Mouse (Mus musculus) testis, adult 2 months (tissue): Measurements from ENCODE around the gene Plagl1. TPM values are rescaled to one million over a fixed set of nuclear protein-coding genes. Genes with fewer than 3 reads are reported as not detected.

Experiments
- H3K27ac ChIP-seq: fragments of 200-500 bp; 2 replicates; pipeline ENCODE4 v1.5.1; 2012; ENCODE audit warnings: low read depth, low read length; ENCODE audit not compliant: control insufficient read depth, insufficient read depth
- H3K27me3 ChIP-seq: fragments of 200-500 bp; 2 replicates; pipeline ENCODE4 v1.6.1; 2012; ENCODE audit warnings: mild to moderate bottlenecking, low read length, moderate library complexity; ENCODE audit not compliant: control insufficient read depth, insufficient read depth
- H3K36me3 ChIP-seq: fragments of 200-500 bp; 2 replicates; pipeline ENCODE4 v1.6.1; 2012; ENCODE audit warnings: mild to moderate bottlenecking, low read length; ENCODE audit not compliant: control insufficient read depth, insufficient read depth
- H3K4me1 ChIP-seq: fragments of 200-500 bp; 2 replicates; pipeline ENCODE4 v1.6.1; 2012; ENCODE audit warnings: low read length; ENCODE audit not compliant: control insufficient read depth, insufficient read depth
- H3K4me3 ChIP-seq: fragments of 200-500 bp; 2 replicates; pipeline ENCODE4 v1.5.1; 2012; ENCODE audit warnings: low read depth, mild to moderate bottlenecking, low read length, moderate library complexity, mixed read lengths; ENCODE audit not compliant: control insufficient read depth
- CTCF ChIP-seq: fragments of 200-500 bp; IDR thresholded peaks from 2 replicates; pipeline ENCODE4 v1.5.1; 2012; ENCODE audit warnings: low read depth, mild to moderate bottlenecking, inconsistent platforms, low read length, moderate library complexity; ENCODE audit not compliant: control insufficient read depth, insufficient read depth, insufficient replicate concordance
- POLR2A ChIP-seq: fragments of 200-500 bp; IDR thresholded peaks from 2 replicates; pipeline ENCODE4 v1.6.1; 2012; ENCODE audit warnings: low read depth, mild to moderate bottlenecking, inconsistent platforms, low read length, moderate library complexity; ENCODE audit not compliant: control insufficient read depth
- polyA plus RNA-seq: library from polyadenylated mRNA; depleted of rRNA; stranded (reverse); fragments of >200 nt; gene quantifications from 2 replicates; pipeline ENCODE4 v1.2.3, GENCODE M21; 2012

The Plagl1 gene
- polyA plus RNA-seq, 1 experiment: 4.2 TPM

GRCm38 (mm10) chr10:13135276-13135675 is 75.0 kb downstream of the Plagl1 start:
- no peak for TF ChIP-seq POLR2A
- no peak for TF ChIP-seq CTCF
- no peak overlapping the region for H3K4me3 ChIP-seq

GRCm38 (mm10) chr10:13135751-13136150 is 75.4 kb downstream of the Plagl1 start:
- no peaks in the 10 kb centered on the region for H3K4me1 ChIP-seq
- H3K4me3 ChIP-seq: no peak overlapping the region
- TF ChIP-seq POLR2A: no peak
- no peak for TF ChIP-seq CTCF
- no peak overlapping the region for H3K27ac ChIP-seq
- H3K27me3 ChIP-seq: no peaks in the 10 kb centered on the region
- H3K36me3 ChIP-seq: no peaks in the 10 kb centered on the region

More at GRCm38 (mm10) chr10:13135276-13135675, 75.0 kb downstream of the Plagl1 start:
- no peaks in the 10 kb centered on the region for H3K27me3 ChIP-seq
- no peaks in the 10 kb centered on the region for H3K4me1 ChIP-seq
- H3K27ac ChIP-seq: no peak overlapping the region
- H3K36me3 ChIP-seq: no peaks in the 10 kb centered on the region

DNA sequence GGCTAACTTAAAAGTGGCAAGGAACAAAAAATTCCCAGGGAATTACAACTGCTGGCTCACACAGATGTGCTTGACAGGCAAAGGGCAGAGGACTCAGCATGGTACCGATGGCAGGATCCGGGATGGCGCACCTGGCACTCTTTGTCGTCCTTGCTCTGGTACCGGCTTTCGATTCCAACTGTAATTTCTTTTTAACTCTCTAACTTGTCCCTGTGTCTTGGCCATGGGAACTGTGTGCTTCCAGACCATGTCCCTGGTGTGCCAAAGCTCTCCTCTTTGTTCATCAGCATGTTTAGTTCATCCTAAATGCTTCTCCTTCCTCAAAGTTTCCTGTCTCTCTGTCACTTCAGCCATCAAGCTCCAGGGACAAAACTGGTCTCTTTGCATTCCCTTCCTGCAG is 77.6 kb downstream of the Plagl1 start:
- Histone ChIP-seq H3K36me3 (no peaks in the 10 kb centered on the region), H3K4me1 (no peaks in the 10 kb centered on the region), H3K27ac (no peak overlapping the region), H3K27me3 (no peaks in the 10 kb centered on the region), H3K4me3 (no peak overlapping the region)
- TF ChIP-seq POLR2A (no peak), CTCF (no peak)

DNA sequence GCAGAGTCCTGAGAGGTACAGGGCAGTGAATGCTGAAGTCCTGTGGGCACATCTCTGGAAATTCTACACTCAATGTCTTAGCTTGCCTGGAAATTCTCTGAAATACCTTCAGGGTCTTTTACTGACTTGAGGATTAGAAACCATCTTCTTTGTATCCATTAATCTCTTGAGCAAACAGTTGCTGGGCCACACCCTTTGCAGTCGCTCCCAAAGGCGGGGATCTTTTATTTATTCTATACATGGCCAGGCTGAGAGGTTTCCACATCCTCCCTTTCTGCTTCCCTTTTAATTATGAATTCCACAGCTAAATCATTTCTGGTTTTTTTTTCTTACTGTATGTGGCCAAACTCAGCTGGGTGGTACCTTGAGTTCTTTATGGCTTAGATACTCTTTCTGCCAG is 80.1 kb downstream of the Plagl1 start:
- no peaks in the 10 kb centered on the region for H3K27me3 ChIP-seq
- TF ChIP-seq POLR2A (no peak), CTCF (no peak)
- no peak overlapping the region for H3K4me3 ChIP-seq
- no peaks in the 10 kb centered on the region for H3K36me3 ChIP-seq
- H3K4me1 ChIP-seq: no peaks in the 10 kb centered on the region
- no peak overlapping the region for H3K27ac ChIP-seq

- TF ChIP-seq POLR2A (no peak), CTCF (no peak)
- Histone ChIP-seq H3K4me3 (no peak overlapping the region), H3K36me3 (no peaks in the 10 kb centered on the region), H3K27ac (no peak overlapping the region), H3K27me3 (no peaks in the 10 kb centered on the region), H3K4me1 (no peaks in the 10 kb centered on the region)
Observed at GRCm38 (mm10) chr10:13150435-13150834, 90.1 kb downstream of the Plagl1 start.

- Histone ChIP-seq H3K27me3 (no peaks in the 10 kb centered on the region), H3K4me1 (no peaks in the 10 kb centered on the region), H3K4me3 (no peak overlapping the region), H3K27ac (no peak overlapping the region), H3K36me3 (no peaks in the 10 kb centered on the region)
- TF ChIP-seq POLR2A: no peak
- TF ChIP-seq CTCF: no peak
Observed at GRCm38 (mm10) chr10:13151353-13151752, 91.0 kb downstream of the Plagl1 start.

DNA sequence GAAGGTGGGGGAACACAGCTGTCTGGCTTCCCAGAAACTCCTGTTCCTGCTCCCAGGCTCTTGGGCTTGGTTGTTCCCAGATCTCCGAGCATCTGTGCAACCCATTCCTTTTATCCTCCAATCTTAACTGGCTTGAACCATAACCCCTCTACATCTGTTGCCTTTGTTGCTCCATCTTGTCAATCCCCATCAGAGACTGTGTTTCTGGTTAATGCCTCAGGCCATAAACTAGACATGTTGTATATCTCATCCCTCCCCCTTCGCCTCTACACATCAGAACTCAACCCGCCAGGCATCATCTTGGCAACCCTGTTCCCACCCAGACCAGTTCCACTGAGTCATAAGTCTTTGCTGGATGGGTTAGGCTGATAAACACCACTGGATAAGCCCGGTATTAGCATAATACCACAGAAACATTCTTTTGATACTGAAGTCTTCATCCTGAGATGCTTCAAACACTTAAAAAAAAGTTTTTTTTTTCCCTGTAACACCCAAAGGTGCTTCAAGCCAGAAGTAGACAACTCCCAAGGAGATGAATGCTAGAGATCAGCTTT is 92.6 kb downstream of the Plagl1 start:
- Histone ChIP-seq H3K4me1 (no peaks in the 10 kb centered on the region), H3K4me3 (no peak overlapping the region), H3K36me3 (no peaks in the 10 kb centered on the region), H3K27ac (no peak overlapping the region), H3K27me3 (no peaks in the 10 kb centered on the region)
- TF ChIP-seq POLR2A (no peak), CTCF (no peak)

GRCm38 (mm10) chr10:13155377-13155776 is 95.1 kb downstream of the Plagl1 start:
- H3K27me3 ChIP-seq: no peaks in the 10 kb centered on the region
- TF ChIP-seq CTCF: no peak
- no peak for TF ChIP-seq POLR2A
- H3K36me3 ChIP-seq: no peaks in the 10 kb centered on the region
- H3K4me3 ChIP-seq: no peak overlapping the region
- no peak overlapping the region for H3K27ac ChIP-seq
- no peaks in the 10 kb centered on the region for H3K4me1 ChIP-seq
